Mouse (Mus musculus): ENCODE results near the gene Cux2. TPM values are rescaled to one million over a fixed set of nuclear protein-coding genes. Genes with fewer than 3 reads are reported as not detected.

Cux2 gene
- polyA plus RNA-seq, 1 experiment from 2014 or later, result 9.9 TPM

DNA sequence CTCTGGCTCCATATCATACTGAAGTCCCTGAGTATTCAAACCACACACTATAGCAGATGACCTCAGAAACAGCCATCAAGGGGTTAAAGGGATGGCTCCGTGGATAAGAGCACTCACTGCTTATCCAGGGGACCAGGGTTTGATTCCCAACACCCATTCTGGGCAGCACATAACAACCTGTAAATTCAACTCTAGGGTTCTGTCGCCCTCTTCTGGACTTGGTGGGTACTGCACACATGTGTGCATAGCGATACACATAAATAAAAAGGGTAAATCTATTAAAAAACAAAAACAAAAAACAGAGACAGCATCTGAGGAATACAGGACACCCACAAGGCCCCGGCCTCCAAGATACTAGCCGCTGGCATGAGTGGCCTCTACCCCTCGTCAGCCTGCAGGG lies 7.7 kb upstream of the Cux2 start:
- no peak overlapping the region for H3K4me3 ChIP-seq (replicated peaks)
- H3K4me2 ChIP-seq, result no peak overlapping the region
- peaks cover 49% of the 10 kb centered on the region for H3K4me1 ChIP-seq
- 69% methylated on average over 6 of the region's 6 CpGs for WGBS
- no peak overlapping the region for H3K27ac ChIP-seq
- ATAC-seq (replicated peaks; ENCODE audit: low FRiP score), result no peak
- no peaks in the 10 kb centered on the region for H3K36me3 ChIP-seq
- no peak overlapping the region for H3K9ac ChIP-seq
- peaks cover 15% of the 10 kb centered on the region for H3K27me3 ChIP-seq
- 0 out of 2 replicates have a peak, but pooled peaks cover 5% of the 10 kb centered on the region for H3K9me3 ChIP-seq (replicated peaks)

GRCm38 (mm10) chr5:122056557-122056956 lies 6.7 kb upstream of the Cux2 start:
- Histone ChIP-seq H3K36me3 (no peaks in the 10 kb centered on the region), H3K27ac (no peak overlapping the region), H3K9me3 (replicated peaks) (0 out of 2 replicates have a peak, but pooled peaks cover 5% of the 10 kb centered on the region), H3K4me1 (peaks cover 40% of the 10 kb centered on the region), H3K27me3 (peaks cover 24% of the 10 kb centered on the region), H3K4me3 (replicated peaks) (no peak overlapping the region), H3K9ac (no peak overlapping the region), H3K4me2 (no peak overlapping the region)
- ATAC-seq (replicated peaks; ENCODE audit: low FRiP score), result no peak
- 45% methylated on average over 8 of the region's 8 CpGs for WGBS

DNA sequence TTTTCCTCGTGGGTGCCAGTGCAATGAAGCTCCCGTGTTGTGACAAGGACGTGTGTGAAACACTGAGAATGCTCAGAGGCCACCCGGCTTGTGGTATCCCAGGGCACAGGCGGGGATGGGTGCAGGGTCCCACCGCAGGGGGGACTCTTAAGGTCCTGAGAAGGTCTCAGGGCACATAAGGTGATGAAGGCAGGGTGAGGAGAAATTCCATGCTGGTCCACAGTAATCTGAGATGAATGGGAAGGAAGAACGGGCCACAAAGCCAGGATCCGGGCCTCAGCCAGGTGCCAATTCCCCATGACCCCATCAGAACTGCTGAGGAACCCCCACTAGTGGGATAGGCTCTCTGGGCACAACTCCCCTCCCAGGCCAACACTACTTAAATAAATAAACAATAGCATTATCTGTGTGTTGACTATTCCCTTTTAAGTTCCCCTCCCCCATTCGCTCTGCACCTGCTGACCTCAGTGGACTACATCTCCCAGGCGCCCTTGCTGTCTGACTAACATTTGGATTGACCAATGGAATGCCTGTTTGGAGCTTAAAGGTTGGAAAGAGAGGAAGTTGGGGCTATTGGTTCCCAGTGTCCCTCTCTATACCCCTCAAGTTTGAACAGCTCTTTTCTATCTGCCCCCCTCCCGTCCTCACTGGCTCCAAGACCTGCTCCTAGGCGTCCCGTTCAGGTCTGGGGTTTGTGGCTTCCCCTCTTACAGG lies 4.4 kb upstream of the Cux2 start:
- peaks cover 33% of the 10 kb centered on the region for H3K4me1 ChIP-seq
- WGBS, result 36% methylated on average over 13 of the region's 13 CpGs
- peak overlapping the region; percentile 23 for H3K4me3 ChIP-seq (replicated peaks)
- peaks cover 30% of the 10 kb centered on the region for H3K27me3 ChIP-seq
- H3K4me2 ChIP-seq, result peak overlapping the region; percentile 53
- H3K27ac ChIP-seq, result no peak overlapping the region
- 0 out of 2 replicates have a peak, but pooled peaks cover 5% of the 10 kb centered on the region for H3K9me3 ChIP-seq (replicated peaks)
- ATAC-seq (replicated peaks; ENCODE audit: low FRiP score), result 0 out of 2 replicates have a peak, but pooled peaks have one; percentile 14
- no peaks in the 10 kb centered on the region for H3K36me3 ChIP-seq
- H3K9ac ChIP-seq, result no peak overlapping the region

DNA sequence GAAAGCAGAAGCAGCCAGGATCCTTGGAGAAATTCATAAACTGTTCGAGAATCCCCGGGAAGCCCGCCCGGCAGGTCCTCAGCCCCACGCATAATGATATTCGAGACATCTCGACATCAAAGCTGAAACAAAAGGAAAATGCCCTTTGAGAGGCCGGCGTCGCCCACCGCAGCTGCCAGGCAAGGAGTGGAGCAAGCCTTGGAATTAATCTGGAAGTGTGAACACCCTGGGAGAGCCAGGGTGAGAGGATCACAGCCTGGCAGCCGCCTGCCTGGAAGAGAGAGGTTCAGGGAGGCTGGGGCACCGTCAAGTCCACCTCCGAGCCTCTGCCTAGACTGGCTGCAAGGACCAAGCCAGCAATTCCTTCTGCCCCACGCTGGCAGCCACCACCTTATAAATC lies 3.7 kb upstream of the Cux2 start:
- ATAC-seq (replicated peaks; ENCODE audit: low FRiP score), result no peak

GRCm38 (mm10) chr5:122050832-122051105 lies 867 bp upstream of the Cux2 start:
- Histone ChIP-seq H3K9ac (peak overlapping the region; percentile 71; the same call in 1 of the 2 replicates), H3K27me3 (peaks cover 59% of the 10 kb centered on the region), H3K36me3 (no peaks in the 10 kb centered on the region), H3K4me2 (peak overlapping the region; percentile 74), H3K27ac (no peak overlapping the region), H3K9me3 (replicated peaks) (no peaks in the 10 kb centered on the region), H3K4me3 (replicated peaks) (peak overlapping the region; percentile 67), H3K4me1 (peaks cover 56% of the 10 kb centered on the region)
- no peak for ATAC-seq (replicated peaks; ENCODE audit: low FRiP score)
- WGBS, result 5% methylated on average over 8 of the region's 8 CpGs

More for the DNA sequence above, 3.7 kb upstream of the Cux2 start:
- no peaks in the 10 kb centered on the region for H3K36me3 ChIP-seq
- 14% methylated on average over 15 of the region's 15 CpGs for WGBS
- H3K27ac ChIP-seq, result no peak overlapping the region
- H3K4me1 ChIP-seq, result peaks cover 36% of the 10 kb centered on the region
- peaks cover 37% of the 10 kb centered on the region for H3K27me3 ChIP-seq
- H3K4me3 ChIP-seq (replicated peaks), result no peak overlapping the region
- H3K9me3 ChIP-seq (replicated peaks), result 0 out of 2 replicates have a peak, but pooled peaks cover 5% of the 10 kb centered on the region
- H3K4me2 ChIP-seq, result 0 out of 2 replicates have a peak overlapping the region, but pooled peaks have one; percentile 1
- H3K9ac ChIP-seq, result no peak overlapping the region

DNA sequence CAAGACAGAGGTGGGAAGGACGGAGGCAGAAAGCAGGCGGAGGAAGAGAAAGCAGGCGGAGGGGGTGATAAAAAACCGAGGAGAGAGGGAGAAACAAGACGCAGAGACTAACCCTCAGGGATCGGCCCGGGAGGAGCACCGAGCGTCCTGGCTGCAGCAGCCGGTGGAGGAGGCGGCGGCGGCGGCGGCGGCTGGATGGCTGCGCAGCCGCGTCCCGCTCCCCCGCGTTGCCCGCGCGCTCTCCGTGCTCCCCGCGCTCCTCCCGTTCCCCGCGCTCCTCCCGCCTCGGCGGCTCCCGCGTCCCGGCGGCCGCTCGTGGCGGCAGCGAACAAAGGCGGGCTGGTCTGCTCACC lies 262 bp downstream of the Cux2 start:
- Histone ChIP-seq H3K4me1 (peaks cover 55% of the 10 kb centered on the region), H3K36me3 (no peaks in the 10 kb centered on the region), H3K4me2 (peak overlapping the region; percentile 74), H3K27ac (peak overlapping the region; percentile 90), H3K27me3 (peaks cover 59% of the 10 kb centered on the region), H3K9me3 (replicated peaks) (no peaks in the 10 kb centered on the region), H3K9ac (peak overlapping the region; percentile 71), H3K4me3 (replicated peaks) (peak overlapping the region; percentile 67)
- WGBS, result under 1% methylated on average over 43 of the region's 43 CpGs
- ATAC-seq (replicated peaks; ENCODE audit: low FRiP score), result peak; percentile 41

DNA sequence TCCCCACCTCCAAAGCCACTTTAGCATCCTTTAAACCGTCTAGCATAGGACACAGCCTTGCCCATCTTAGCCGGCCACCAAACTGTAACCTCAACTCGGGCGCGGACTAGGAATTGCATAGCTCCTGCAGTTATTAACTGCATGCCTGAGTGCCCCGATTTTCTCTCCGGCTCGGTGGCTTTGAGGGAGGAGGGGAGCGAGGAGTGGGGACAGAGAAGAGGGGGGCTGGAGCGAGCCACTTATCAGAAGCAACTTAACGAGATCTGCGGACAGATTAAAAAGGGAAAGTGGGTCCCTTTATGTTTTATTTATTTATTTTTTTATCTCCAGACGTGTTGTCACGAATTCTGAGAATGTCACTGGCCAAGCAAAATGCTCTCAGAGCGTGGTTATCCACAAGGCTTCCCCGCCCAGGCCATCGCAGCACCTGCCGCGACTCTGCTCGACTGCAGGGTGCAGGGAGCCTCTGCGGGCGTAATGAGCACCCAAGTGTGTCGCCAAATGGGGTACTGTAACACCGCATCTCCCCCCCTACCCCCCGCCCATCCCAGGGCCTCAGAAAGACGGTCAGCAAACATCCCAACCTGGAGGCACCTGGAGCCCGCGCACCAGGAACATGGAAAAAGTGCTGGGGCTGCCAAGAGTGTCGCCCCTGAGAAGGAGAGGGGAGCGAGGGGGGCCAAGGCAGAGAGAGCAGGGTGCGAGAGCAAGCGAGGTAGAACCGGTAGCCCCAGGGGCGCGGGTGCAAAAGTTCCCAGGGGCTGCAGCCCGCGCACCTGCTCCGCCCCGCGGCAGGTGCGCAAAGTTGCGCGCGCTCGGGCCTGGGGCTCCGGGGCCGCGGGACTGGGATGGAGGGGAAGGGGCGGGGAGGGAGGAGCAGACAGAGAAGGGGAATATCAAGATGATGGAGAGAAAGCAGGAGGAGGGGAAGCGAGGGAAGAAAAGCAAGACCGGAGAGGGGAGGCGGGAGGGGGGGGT lies 927 bp downstream of the Cux2 start:
- Histone ChIP-seq H3K4me2 (peak overlapping the region; percentile 74), H3K4me3 (replicated peaks) (peak overlapping the region; percentile 67), H3K27me3 (peaks cover 54% of the 10 kb centered on the region), H3K27ac (peak overlapping the region; percentile 90), H3K9me3 (replicated peaks) (no peaks in the 10 kb centered on the region), H3K4me1 (peaks cover 49% of the 10 kb centered on the region), H3K36me3 (no peaks in the 10 kb centered on the region), H3K9ac (peak overlapping the region; percentile 71)
- ATAC-seq (replicated peaks; ENCODE audit: low FRiP score), result peak; percentile 40
- under 1% methylated on average over 48 of the region's 52 CpGs for WGBS

GRCm38 (mm10) chr5:122048252-122048651 lies 1.6 kb downstream of the Cux2 start:
- H3K4me2 ChIP-seq, result peak overlapping the region; percentile 74
- no peaks in the 10 kb centered on the region for H3K36me3 ChIP-seq
- peaks cover 47% of the 10 kb centered on the region for H3K27me3 ChIP-seq
- H3K27ac ChIP-seq, result peak overlapping the region; percentile 15
- no peak for ATAC-seq (replicated peaks; ENCODE audit: low FRiP score)
- peak overlapping the region; percentile 67 for H3K4me3 ChIP-seq (replicated peaks)
- H3K4me1 ChIP-seq, result peaks cover 49% of the 10 kb centered on the region
- WGBS, result 3% methylated on average over 20 of the region's 20 CpGs
- no peaks in the 10 kb centered on the region for H3K9me3 ChIP-seq (replicated peaks)
- no peak overlapping the region for H3K9ac ChIP-seq

DNA sequence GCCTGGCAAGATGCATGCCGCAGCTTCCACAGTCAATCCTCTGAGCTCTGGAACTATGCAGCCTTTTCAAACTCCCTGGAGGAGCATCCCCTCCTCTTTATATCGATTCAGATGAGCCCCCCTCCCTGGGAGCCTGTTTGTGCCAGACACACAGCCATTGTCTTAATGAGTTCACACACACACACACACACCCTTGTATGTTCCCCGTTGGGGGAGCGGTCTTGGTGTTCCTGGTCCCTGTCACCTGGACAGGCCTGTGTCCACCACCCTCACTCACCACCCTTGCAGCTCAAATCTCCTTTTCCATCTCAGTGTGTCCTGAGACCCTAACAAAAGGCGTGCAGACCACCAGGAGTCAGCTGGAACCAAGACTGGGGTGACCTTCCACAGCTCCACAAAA lies 2.1 kb downstream of the Cux2 start:
- Histone ChIP-seq H3K4me2 (peak overlapping the region; percentile 74), H3K9ac (no peak overlapping the region), H3K27me3 (peaks cover 46% of the 10 kb centered on the region), H3K27ac (peak overlapping the region; percentile 15; the same call in 1 of the 2 replicates), H3K4me3 (replicated peaks) (peak overlapping the region; percentile 67), H3K36me3 (no peaks in the 10 kb centered on the region), H3K9me3 (replicated peaks) (no peaks in the 10 kb centered on the region), H3K4me1 (peaks cover 49% of the 10 kb centered on the region)
- WGBS, result 44% methylated on average over 5 of the region's 5 CpGs
- no peak for ATAC-seq (replicated peaks; ENCODE audit: low FRiP score)

- Histone ChIP-seq H3K4me1 (peaks cover 31% of the 10 kb centered on the region), H3K4me2 (no peak overlapping the region), H3K27me3 (peaks cover 22% of the 10 kb centered on the region), H3K9me3 (replicated peaks) (no peaks in the 10 kb centered on the region), H3K27ac (no peak overlapping the region), H3K4me3 (replicated peaks) (no peak overlapping the region), H3K36me3 (no peaks in the 10 kb centered on the region), H3K9ac (no peak overlapping the region)
- WGBS, result 55% methylated on average over 11 of the region's 11 CpGs
- no peak for ATAC-seq (replicated peaks; ENCODE audit: low FRiP score)
Measured at GRCm38 (mm10) chr5:122043567-122043966, 6.3 kb downstream of the Cux2 start.

DNA sequence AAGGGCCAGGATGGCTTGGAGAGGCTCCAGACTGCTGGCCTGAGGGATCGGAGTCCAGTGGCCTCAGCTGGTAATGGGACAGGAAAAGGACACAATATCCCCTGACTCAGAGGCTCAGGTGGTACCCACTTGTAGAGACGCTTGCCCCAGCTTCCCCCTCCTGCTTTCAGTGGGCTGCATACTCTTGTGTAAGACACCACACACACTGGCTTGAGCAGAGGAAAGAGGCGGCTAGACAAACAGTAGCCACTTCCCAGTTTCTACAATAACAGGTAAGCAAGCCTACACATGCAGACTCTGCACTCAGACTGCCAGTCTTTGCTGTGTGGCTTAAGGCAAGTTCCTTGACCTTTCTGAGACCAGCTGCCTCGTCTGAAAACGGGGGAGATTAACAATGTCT lies 14.6 kb downstream of the Cux2 start:
- ATAC-seq (replicated peaks; ENCODE audit: low FRiP score), result no peak
- 75% methylated on average over 5 of the region's 5 CpGs for WGBS
- H3K9ac ChIP-seq, result no peak overlapping the region

GRCm38 (mm10) chr5:122033167-122033478 lies 16.8 kb downstream of the Cux2 start:
- peaks cover 13% of the 10 kb centered on the region for H3K4me1 ChIP-seq
- H3K9me3 ChIP-seq (replicated peaks), result peaks cover 7% of the 10 kb centered on the region; the same call in 1 of the 2 replicates
- no peak overlapping the region for H3K4me2 ChIP-seq
- H3K4me3 ChIP-seq (replicated peaks), result no peak overlapping the region
- H3K27me3 ChIP-seq, result no peaks in the 10 kb centered on the region
- no peak for ATAC-seq (replicated peaks; ENCODE audit: low FRiP score)
- H3K27ac ChIP-seq, result no peak overlapping the region
- 45% methylated on average over 4 of the region's 4 CpGs for WGBS
- no peak overlapping the region for H3K9ac ChIP-seq
- H3K36me3 ChIP-seq, result peaks cover 22% of the 10 kb centered on the region

More for the DNA sequence above, 14.6 kb downstream of the Cux2 start:
- H3K4me3 ChIP-seq (replicated peaks), result no peak overlapping the region
- peaks cover 7% of the 10 kb centered on the region; the same call in 1 of the 2 replicates for H3K9me3 ChIP-seq (replicated peaks)
- H3K27me3 ChIP-seq, result no peaks in the 10 kb centered on the region
- no peak overlapping the region for H3K27ac ChIP-seq
- peaks cover 22% of the 10 kb centered on the region for H3K36me3 ChIP-seq
- no peak overlapping the region for H3K4me2 ChIP-seq
- H3K4me1 ChIP-seq, result peaks cover 13% of the 10 kb centered on the region

All from kidney, embryonic 15.5 days (tissue).